Comparison of ENCODE assay signal across 23 mouse cellular contexts in the genomic region with DNA sequence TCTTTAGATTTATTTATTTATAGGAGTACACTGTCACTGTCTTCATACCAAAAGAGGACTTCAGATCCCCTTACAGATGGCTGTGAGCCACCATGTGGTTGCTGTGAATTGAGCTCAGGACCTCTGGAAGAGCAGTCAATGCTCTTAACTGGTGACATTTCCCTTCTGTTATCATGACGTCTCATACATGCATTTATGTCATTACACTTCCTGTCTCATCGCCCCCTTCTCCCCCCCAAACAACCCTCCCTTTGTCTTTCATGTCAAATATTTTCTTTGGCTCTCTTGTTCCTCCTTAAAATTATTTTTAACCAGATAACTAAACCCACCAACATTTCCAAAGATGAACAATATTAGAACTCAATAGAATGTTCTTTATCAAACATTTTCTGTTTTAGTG. TPM values are rescaled to one million over a fixed set of nuclear protein-coding genes. Genes with fewer than 3 reads are reported as not detected.
"Had no signal": no experiment of that assay in that cellular context is flagged by ENCODE, and none has a peak within 500 bp of the region (broad histone marks: within the 10 kb centered on the region; RNA-seq: fewer than 3 reads in every experiment).

No protein-coding gene starts in this region.

- H3K4me3 ChIP-seq: midbrain, embryonic 10.5 days; midbrain, embryonic 12.5 days; myocyte; neural tube, embryonic 13.5 days; neural tube, embryonic 15.5 days had no signal

- DNase-seq: lung, adult 18-20 months; lung, embryonic 14.5 days; lung, postnatal 10 days; lung, postnatal 4 days; midbrain, embryonic 14.5 days; retina, postnatal 1 day; right cerebral cortex, adult 18-20 months; right cerebral cortex, postnatal 25 days; right cerebral cortex, postnatal 4 days; spleen, adult 18-20 months; thymus, adult 18-20 months; thymus, postnatal 14 days; thymus, postnatal 36 days had no signal

- H3K27ac ChIP-seq: midbrain, embryonic 10.5 days; midbrain, embryonic 12.5 days; neural tube, embryonic 13.5 days; neural tube, embryonic 15.5 days had no signal

- H3K9ac ChIP-seq: lung, embryonic 14.5 days; midbrain, embryonic 12.5 days; neural tube, embryonic 13.5 days; neural tube, embryonic 15.5 days had no signal

- H3K9me3 ChIP-seq: midbrain, embryonic 10.5 days; midbrain, embryonic 12.5 days; neural tube, embryonic 13.5 days; neural tube, embryonic 15.5 days had no signal

- H3K27me3 ChIP-seq: midbrain, embryonic 12.5 days; neural tube, embryonic 13.5 days; neural tube, embryonic 15.5 days had no signal

RNA-seq across cellular contexts. Expression of a gene that starts 23.4 kb away (rescaled TPM):
- polyA plus RNA-seq: lung, embryonic 14.5 days; lung, embryonic 16.5 days; midbrain, embryonic 10.5 days; midbrain, embryonic 12.5 days; midbrain, embryonic 14.5 days; midbrain, embryonic 16.5 days; myocyte; neural tube, embryonic 11.5 days; neural tube, embryonic 13.5 days; neural tube, embryonic 15.5 days; stomach, embryonic 14.5 days; stomach, embryonic 16.5 days had no signal
